9 mouse cellular contexts compared by ENCODE assay signal in genomic region chr4:128803569-128803968, GRCm38 (mm10). TPM values are rescaled to one million over a fixed set of nuclear protein-coding genes. Genes with fewer than 3 reads are reported as not detected.
A peak's percentile ranks its signal among the peaks of the same experiment; 100 is the strongest.
DNase-seq lines count a peak whose midpoint lies in the region; ATAC-seq and TF ChIP-seq lines count a peak whose summit lies in the region.
"Had no signal": no experiment of that assay in that cellular context is flagged by ENCODE, and none has a peak within 500 bp of the region (broad histone marks: within the 10 kb centered on the region; RNA-seq: fewer than 3 reads in every experiment).

No protein-coding gene starts in this region.

- ATAC-seq in megakaryocyte, adult 5-6 weeks (ENCODE audit: poor library complexity, severe bottlenecking), result no peak
- ATAC-seq in limb, embryonic 14.5 days (ENCODE audit: low FRiP score, low read depth), result no peak
- ATAC-seq in stomach, embryonic 16.5 days (ENCODE audit: insufficient read depth, low FRiP score), result no peak

- H3K27ac ChIP-seq in limb, embryonic 14.5 days (replicated peaks; ENCODE audit: low read depth, low read length), result no peak overlapping the region
- H3K27ac ChIP-seq in stomach, embryonic 16.5 days (ENCODE audit: low read length), result peak overlapping the region; percentile 43; the same call in 1 of the 2 replicates

- H3K27me3 ChIP-seq in megakaryocyte, embryonic 14.5 days (replicated peaks), result no peaks in the 10 kb centered on the region
- no peaks in the 10 kb centered on the region for H3K27me3 ChIP-seq in limb, embryonic 14.5 days (ENCODE audit: control insufficient read depth, insufficient read depth, low read length)
- H3K27me3 ChIP-seq in stomach, embryonic 16.5 days (ENCODE audit: control insufficient read depth, insufficient read depth, low read length), result no peaks in the 10 kb centered on the region

- peaks cover 81% of the 10 kb centered on the region for H3K4me1 ChIP-seq in megakaryocyte, embryonic 14.5 days
- H3K4me1 ChIP-seq in limb, embryonic 14.5 days (ENCODE audit: control insufficient read depth, insufficient read depth, low read length), result peaks cover 37% of the 10 kb centered on the region
- peaks cover 35% of the 10 kb centered on the region for H3K4me1 ChIP-seq in stomach, embryonic 16.5 days (ENCODE audit: control insufficient read depth, insufficient read depth, low read length)

- H3K9ac ChIP-seq in limb, embryonic 14.5 days (ENCODE audit: low read depth, low read length, severe bottlenecking), result 0 out of 2 replicates have a peak overlapping the region, but pooled peaks have one; percentile 98
- peak overlapping the region; percentile 100 for H3K9ac ChIP-seq in stomach, embryonic 16.5 days (ENCODE audit: low read length)

- no peak for TF ChIP-seq POLR2A in limb, embryonic 14.5 days (IDR thresholded peaks at IDR 0.05; ENCODE audit: borderline replicate concordance, extremely low read depth, insufficient read depth, insufficient read length)

- 41% methylated on average over 5 of the region's 5 CpGs for WGBS in limb, embryonic 14.5 days
- WGBS in stomach, embryonic 16.5 days, result 43% methylated on average over 5 of the region's 5 CpGs

- H3K36me3 ChIP-seq in megakaryocyte, embryonic 14.5 days (replicated peaks; ENCODE audit: low read length), result peaks cover 37% of the 10 kb centered on the region
- H3K36me3 ChIP-seq in limb, embryonic 14.5 days (ENCODE audit: control insufficient read depth, insufficient read depth, low read length), result peaks cover 7% of the 10 kb centered on the region; the same call in 1 of the 2 replicates
- no peaks in the 10 kb centered on the region for H3K36me3 ChIP-seq in stomach, embryonic 16.5 days (ENCODE audit: control insufficient read depth, insufficient read depth, low read length)

- peak; percentile 18 for DNase-seq in cerebellum, adult 9-10 months
- no peak for DNase-seq in cerebellum, adult 11-12 months
- DNase-seq in limb, embryonic 14.5 days (ENCODE audit: low spot score), result no peak
- DNase-seq in spleen, postnatal 4 days (ENCODE audit: low spot score in 2 of 2), result no peak
- DNase-seq in urinary bladder, postnatal 14 days (ENCODE audit: low spot score), result no peak
- DNase-seq: cerebellum, postnatal 10 days had no signal

- H3K4me2 ChIP-seq in limb, embryonic 14.5 days (replicated peaks; ENCODE audit: low read depth, low read length, severe bottlenecking), result peak overlapping the region; percentile 74
- H3K4me2 ChIP-seq in stomach, embryonic 16.5 days (ENCODE audit: low read depth, low read length), result peak overlapping the region; percentile 83

- H3K4me3 ChIP-seq in megakaryocyte, embryonic 14.5 days (replicated peaks), result peak overlapping the region; percentile 93
- peak overlapping the region; percentile 64 for H3K4me3 ChIP-seq in limb, embryonic 14.5 days (replicated peaks; ENCODE audit: low read length)
- H3K4me3 ChIP-seq in stomach, embryonic 16.5 days (replicated peaks; ENCODE audit: low read length), result no peak overlapping the region

- peaks cover 5% of the 10 kb centered on the region; the same call in 1 of the 2 replicates for H3K9me3 ChIP-seq in megakaryocyte, embryonic 14.5 days
- no peaks in the 10 kb centered on the region for H3K9me3 ChIP-seq in limb, embryonic 14.5 days (ENCODE audit: control insufficient read depth, low read length)
- no peaks in the 10 kb centered on the region for H3K9me3 ChIP-seq in stomach, embryonic 16.5 days (replicated peaks; ENCODE audit: control insufficient read depth, low read length)

RNA-seq across cellular contexts. Expression of gene Zfp362, which starts 2.3 kb away (rescaled TPM):
- polyA plus RNA-seq in megakaryocyte, embryonic 14.5 days (2012; ENCODE audit: insufficient read depth, low replicate concordance), result 78.0 and 89.8 TPM in 2 replicates
- total RNA-seq in megakaryocyte, adult 5-6 weeks (2015), result 20.4 and 20.9 TPM in 2 replicates
- total RNA-seq in megakaryocyte, adult 5-6 weeks (2017), result 3.0 and 4.3 TPM in 2 replicates
- polyA plus RNA-seq in limb, embryonic 14.5 days (2012; rRNA removed), result 87.2 and 131 TPM in 2 replicates
- 38.7 and 47.4 TPM in 2 replicates for polyA plus RNA-seq in limb, embryonic 14.5 days (2014; fragmentation: Nextera tagmentation; extraction: Ambion mirVana)
- 24.6 and 26.0 TPM in 2 replicates for polyA plus RNA-seq in stomach, embryonic 16.5 days (2015; fragmentation: Nextera tagmentation; extraction: Ambion mirVana)

RNA-seq across cellular contexts. Expression of gene A3galt2, which starts 48.4 kb away (rescaled TPM):
- polyA plus RNA-seq in megakaryocyte, embryonic 14.5 days (2012; ENCODE audit: insufficient read depth, low replicate concordance), result 0.49 TPM in 1 of 2 replicates, not detected in the other
- 0.09 and 0.21 TPM in 2 replicates for total RNA-seq in megakaryocyte, adult 5-6 weeks (2015)
- 0.11 TPM in 1 of 2 replicates, not detected in the other for total RNA-seq in megakaryocyte, adult 5-6 weeks (2017)
- polyA plus RNA-seq in limb, embryonic 14.5 days (2012; rRNA removed), result 1.7 and 2.1 TPM in 2 replicates
- 0.15 and 0.39 TPM in 2 replicates for polyA plus RNA-seq in limb, embryonic 14.5 days (2014; fragmentation: Nextera tagmentation; extraction: Ambion mirVana)
- 0.10 TPM in 2 replicates for polyA plus RNA-seq in stomach, embryonic 16.5 days (2015; fragmentation: Nextera tagmentation; extraction: Ambion mirVana)
